Mouse (Mus musculus): ENCODE data around the gene Cd86.

Cd86 gene

GRCm38 (mm10) chr16:36655910-36656309 lies 10.0 kb downstream of the Cd86 start:
- DNase-seq (ENCODE audit: low spot score) = no peak

GRCm38 (mm10) chr16:36655199-36655598 lies 10.7 kb downstream of the Cd86 start:
- no peak for DNase-seq (ENCODE audit: low spot score)

DNA sequence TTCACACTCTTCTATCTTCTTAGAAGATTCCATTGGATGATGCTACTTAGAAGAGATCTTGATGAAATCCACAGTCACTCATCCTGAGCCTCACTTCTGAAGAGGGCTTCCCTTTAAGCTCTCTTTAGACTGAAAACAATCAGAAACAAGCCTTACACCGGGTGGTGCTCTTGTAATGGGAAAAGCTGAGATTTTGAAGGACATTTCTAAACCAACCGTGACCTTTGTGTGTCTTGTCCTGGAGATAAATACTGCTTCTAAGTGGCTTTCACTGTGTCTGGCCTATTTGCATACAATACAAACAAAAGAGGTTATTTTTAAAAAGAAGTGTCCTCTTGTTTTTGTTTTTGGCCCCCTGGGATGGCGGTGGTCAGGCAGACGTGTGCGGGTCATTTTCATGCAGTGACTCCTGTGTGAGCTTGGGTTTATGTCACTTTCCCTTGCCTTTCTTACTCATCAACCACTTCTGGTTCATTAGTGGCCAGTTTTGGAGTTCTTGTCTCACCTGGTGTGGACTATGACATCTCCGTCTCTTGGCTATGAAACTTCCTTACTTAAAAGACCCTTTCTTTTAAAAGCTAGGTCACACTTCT lies 14.6 kb downstream of the Cd86 start:
- DNase-seq (ENCODE audit: low spot score) = no peak

DNA sequence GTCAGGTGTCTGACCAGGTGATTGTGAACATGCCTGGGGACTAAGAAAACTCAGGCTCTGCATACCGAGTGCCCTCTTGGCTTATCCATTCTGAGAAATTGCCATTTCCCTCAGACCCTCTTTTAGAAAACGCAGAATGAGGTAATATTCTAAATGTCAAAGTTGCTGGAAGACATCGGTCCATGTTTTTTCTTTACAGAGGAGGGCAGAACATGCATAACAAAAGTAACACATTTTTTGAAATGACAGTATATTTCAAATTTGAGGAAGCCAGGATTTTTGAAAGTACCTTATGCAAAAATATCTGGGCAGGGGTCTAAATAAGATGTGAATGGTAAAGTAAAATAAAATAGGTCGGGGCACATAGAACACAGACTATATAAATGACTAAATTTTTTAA lies 15.4 kb downstream of the Cd86 start:
- no peak for DNase-seq (ENCODE audit: low spot score)

DNA sequence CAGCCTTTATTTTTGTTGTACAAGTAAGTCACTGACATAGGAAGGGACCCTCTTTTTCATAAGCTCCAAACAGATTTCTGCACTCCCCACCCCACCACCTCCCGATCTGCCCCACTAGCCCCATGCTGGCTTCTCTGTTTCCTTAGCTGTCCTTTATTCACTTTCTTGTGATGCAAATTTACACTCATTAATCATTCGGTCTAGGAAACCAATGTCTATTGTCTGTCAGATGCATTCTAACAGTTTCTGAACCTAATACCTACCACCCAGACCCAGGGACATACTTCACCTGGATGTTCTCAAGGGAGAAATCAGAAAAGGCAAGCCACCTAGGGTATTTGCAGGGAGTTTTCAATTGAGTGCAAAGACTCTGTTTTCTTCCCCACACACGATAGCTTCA lies 16.6 kb downstream of the Cd86 start:
- DNase-seq (ENCODE audit: low spot score) = no peak

DNA sequence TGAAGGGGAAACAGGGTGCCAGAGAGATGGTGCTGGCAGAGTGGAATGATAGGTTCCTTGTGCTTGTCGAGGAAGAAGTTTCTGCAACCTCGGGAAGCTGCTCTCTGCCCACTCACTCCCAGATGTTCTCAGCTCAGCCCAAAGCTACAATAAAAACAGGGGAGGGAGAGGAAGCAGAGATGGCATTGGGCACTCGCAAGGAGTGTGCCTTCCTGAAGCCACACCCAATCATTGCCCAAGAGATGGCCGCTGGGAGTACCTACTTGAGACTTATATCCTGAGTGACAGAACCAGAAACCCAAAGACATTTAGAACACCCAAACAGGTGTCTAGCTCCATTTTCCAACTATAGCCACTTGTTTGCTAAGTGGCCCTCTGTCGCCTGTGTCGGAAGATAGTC lies 20.8 kb downstream of the Cd86 start:
- no peak for DNase-seq (ENCODE audit: low spot score)

DNA sequence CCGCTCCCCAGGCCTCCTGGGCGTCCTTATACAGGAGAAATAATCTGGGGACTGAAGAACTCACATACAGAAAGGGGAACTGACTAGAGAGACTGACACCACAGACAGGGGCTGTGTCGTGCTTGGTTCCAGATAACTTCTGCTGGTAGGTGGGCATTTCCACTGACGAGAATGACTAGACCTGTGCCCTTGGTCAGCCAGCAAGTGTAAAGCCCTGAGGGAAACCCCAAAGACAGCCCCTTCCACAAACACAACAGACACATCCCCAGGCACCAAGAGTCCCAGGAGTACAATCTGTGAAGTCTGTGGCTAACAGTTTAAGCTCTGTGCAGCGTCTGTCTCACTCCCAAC lies 23.2 kb downstream of the Cd86 start:
- no peak for DNase-seq (ENCODE audit: low spot score)

DNA sequence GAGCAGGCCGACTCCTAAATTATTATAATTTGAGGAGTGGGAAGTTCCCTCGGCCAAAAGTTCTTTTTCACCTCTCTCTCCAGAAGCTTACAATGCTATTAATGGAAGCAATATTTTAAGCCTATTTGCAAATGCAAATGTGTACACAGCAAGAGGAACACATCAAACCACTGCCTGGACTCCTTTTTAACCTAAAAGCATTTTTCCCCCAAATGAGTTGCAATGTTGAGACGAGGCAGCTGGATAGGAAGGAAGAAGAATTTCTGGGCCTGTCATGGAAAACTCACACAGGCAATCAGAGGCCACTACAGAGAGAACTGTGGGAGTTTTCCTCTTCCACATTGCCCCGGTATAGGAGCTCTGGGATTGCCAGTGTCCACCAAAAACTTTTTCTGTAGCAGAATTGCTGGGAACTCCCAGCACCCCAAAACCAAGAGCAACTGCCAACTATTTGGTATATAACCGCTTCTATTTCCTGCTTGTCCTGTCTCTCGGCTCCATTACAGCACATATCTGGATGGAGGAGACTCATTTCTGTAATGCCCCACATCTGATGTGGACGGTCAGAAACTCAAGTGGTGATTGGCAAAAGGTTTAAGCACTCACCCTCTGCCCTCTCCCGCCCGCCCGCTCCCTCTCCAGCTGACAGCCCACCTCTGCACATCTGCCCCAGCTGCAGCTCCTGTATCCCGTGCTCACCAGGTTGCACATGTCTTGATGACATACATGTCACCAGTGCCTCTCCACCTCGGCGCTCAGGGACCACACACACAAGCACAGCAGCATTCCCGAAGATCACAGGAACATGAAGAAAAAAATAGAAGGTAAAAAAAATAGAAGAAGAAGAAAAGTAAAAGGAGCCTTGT lies 23.8 kb downstream of the Cd86 start:
- no peak for DNase-seq (ENCODE audit: low spot score)

DNA sequence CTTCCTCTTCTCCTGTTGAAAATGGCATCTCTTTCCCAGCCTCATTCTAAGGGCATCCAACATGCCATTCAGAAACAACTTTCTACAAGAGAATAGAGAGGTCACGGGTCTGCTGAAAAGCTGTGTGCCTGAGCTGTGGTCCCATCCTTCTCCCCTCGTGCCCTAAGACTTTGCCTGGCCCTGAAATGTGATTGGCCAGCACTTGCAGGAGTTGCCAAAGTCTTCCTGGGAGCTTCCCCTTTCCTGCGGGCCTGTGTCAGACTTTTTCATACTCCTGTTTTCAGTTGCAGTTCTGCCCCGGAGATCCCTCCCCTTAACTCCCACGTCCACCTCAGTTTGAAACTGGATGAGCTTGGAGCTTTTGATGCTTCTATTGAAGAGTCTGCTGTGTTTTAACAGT lies 24.9 kb downstream of the Cd86 start:
- no peak for DNase-seq (ENCODE audit: low spot score)

DNA sequence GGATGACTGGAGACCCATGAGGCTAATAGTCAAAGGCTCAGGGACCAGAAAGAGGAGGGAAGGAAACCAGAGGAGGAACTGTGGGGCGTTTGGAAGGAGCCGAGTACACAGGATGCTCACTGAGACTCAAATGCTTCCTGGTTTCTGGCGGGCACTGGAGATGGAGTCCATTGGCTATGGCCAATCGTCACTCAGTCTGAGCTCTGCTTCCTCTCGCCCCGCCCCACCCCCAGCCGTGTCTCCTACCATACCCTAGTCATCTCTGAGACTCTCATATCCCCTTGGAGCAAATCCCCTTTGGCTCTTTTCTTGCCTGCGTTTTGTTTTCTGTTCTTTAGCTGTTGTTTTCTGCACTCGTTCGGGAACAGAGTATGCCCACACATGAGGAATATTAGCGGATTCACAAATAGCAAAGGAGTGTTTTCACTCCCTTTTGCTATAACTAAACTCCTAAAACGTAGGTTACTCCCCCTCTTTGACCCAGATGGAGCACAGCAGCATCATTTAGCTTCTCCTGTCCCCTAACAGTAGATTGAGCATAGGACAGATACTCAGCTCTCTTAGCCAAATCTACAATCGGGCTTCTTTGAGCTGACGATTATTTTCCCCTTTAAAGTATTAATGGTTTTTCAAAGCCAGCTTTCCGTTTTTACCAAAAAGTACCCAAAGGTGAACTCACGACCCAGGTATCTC lies 25.9 kb downstream of the Cd86 start:
- DNase-seq (ENCODE audit: low spot score) = no peak

DNA sequence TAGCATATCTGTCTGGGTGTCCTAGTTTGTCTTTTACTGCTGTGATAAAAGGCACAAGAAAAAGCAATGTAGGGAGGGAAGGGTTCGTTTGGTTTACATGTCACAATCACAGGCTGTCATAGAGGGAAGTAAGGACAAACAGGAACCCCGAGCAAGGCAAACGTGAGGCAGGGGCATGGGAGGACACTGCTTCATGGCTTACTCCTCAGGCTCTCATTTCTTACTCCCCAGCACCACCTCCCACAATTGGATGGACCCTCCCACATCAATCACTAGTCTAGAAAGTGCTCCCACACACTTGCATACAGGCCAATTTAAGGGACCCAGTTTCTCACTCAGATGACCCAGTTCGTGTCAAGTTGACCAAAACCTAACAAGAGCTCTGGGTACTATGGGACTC lies 29.1 kb downstream of the Cd86 start:
- no peak for DNase-seq (ENCODE audit: low spot score)

DNA sequence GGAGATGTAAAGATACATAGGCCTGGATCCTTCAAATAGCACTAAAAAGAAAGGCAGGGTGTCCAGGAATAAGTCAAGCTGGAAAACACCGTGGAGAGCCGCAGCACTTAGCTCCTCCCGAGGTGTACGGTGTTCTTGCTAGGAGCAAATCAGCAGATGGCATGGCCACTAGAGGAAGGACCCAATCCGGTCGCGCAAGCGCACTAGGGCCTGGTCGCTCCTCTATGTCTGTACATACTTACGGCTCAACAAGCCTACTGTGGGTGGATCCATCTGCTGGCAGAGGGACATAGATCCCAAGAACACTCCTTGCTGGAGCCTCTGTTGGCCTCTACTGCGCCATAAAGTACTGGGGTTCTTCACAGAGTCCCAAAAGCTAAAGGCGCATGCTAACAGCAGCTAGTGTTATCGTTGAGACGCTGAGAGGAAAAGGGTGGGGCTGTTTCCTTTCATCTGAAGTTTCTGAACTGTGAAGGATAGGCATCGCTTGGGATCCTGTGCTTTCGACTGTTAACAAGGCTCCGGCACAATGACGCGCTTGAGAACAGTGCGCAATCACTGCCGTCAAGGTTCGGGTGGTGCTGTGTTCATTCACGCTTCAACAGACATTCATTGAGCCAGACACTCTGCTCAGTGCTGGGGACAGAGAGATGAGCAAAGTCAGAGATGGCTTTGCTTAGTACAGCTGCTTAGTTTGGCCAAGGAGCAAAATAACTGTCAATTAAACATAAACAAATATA lies 30.7 kb downstream of the Cd86 start:
- DNase-seq (ENCODE audit: low spot score) = no peak

- DNase-seq (ENCODE audit: low spot score) = no peak
These were observed 31.5 kb downstream of the Cd86 start for GRCm38 (mm10) chr16:36634421-36634820.

GRCm38 (mm10) chr16:36632229-36632628 lies 33.7 kb downstream of the Cd86 start:
- no peak for DNase-seq (ENCODE audit: low spot score)

DNA sequence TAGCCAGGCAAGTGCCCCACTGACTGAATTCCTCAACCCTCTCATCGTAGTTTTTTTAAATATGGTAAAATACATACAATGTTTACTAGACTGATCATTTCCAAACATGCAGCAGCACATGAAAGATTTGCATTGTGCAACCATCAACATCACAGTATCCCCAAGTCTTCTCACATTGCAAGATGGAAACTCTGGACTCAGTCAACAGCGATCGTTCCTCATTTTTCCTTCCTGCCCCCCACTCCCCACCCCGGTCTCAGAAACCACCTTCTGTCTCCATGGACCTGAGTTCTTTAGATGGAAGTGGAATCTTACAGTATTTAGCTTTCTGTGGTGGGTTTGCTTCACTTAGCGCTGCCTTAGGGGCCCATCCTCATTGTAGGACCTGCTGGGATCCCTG lies 34.3 kb downstream of the Cd86 start:
- DNase-seq (ENCODE audit: low spot score) = no peak

DNA sequence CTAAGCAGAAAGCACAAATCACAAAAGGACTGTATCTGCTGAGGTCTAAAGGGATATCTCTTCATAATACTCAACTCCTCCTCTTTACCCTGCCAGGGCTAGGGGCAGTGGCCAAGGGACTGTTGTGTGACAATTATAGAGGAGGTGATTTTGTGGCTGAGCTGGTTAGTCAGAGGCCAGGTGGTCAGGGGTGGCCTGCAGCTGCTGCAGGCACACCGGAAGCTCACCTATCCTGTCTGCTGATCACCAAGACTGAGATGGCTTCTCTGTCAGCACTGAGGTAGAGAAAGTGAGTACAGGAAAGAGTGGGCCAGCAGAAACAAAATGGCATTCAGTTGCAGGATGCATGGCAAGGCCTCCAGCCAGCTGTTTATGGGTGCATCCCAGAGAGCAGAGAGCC lies 38.1 kb downstream of the Cd86 start:
- DNase-seq (ENCODE audit: low spot score) = no peak

DNA sequence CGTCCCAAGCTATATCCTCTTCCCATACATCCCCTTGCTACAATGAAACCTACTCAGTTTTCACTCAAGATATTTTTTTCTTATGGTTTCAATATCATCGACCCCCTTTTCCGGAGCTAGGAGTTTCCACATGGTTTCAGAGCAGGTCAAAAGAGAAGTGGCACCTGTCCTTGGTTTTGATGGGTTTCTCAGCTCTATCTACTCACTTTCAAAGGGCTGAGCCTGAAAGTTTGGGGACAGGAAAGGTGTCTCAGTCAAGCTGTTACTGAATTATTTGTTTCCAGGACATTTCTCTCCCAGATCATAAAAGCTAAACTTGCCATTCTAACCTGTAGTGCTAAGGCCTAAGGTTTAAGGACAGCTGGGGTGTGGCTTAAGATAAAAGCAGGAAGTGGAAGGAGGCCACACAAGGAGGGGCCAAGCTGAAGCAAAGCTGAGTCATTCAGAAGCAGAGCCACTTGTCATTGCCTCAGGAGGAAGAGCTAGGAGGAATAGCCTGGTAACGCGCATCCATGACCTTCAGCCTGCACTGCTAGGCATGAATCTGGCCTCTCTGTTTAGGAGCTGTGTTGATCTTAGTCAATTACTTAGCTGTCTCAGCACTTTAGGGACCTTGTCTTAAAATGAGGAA lies 39.2 kb downstream of the Cd86 start:
- DNase-seq (ENCODE audit: low spot score) = no peak

DNA sequence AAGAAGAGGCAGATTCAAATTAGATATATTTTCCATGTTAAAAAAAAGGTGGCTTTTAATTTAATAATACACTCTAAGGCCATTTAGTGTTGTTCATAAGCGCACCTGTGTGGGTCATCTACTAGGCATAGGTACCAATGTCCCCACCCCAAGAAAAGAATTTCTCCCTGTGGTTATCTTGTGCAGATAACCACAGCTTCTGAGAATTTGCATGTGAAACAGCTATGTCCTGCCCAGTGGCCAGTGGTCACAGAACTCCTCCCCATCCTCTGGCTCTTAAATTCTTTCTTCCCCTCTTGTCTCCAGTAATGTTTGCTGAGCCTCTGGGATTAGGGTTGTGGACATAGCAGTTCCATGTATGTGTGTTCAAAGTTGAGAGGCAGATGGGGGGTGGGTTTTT lies 40.0 kb downstream of the Cd86 start:
- no peak for DNase-seq (ENCODE audit: low spot score)

GRCm38 (mm10) chr16:36622320-36622719 lies 43.6 kb downstream of the Cd86 start:
- DNase-seq (ENCODE audit: low spot score) = no peak

DNA sequence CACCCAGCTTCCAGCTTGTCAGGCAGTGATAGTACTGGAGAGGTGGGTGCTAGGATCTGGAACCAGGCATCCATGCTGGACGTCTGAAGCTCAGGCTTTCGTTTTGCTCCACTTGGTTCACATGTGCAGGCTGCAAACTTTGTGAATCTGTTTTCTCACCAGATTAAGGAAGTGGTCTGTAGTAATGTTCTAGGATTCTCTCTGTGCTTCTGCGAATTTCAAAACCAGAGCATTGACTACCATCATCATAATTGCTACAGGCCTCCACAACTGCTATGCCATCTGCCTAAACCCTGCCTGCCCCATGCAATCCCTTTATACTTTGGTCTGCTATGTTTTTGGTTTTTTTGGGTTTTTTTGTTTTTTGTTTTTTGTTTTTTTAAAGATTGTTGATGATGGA lies 44.8 kb downstream of the Cd86 start:
- DNase-seq (ENCODE audit: low spot score) = no peak

DNA sequence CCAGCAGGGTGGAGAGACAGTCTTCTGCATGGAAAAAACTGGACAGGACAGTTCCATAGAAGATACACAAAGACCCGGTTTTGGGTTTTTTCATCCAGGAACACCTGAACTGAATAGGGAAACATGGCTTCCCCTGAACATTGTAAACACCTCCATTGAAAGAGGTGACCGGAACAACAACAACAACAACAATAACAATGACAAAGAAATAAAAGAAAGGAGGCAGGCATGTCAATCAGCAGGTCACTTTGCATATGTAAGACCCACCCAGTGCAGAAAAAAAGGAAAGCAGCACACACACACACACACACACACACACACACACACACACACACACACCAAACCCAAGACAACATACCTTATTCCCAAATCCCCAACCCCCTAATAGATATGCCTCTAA lies 52.2 kb downstream of the Cd86 start:
- DNase-seq (ENCODE audit: low spot score) = no peak

- no peak for DNase-seq (ENCODE audit: low spot score)
These were observed 63.2 kb downstream of the Cd86 start for GRCm38 (mm10) chr16:36602632-36603031.
